Mouse (Mus musculus) small intestine, adult 2 months (tissue): ENCODE results near the gene Pla1a. TPM values are rescaled to one million over a fixed set of nuclear protein-coding genes. Genes with fewer than 3 reads are reported as not detected.

Source experiments
- H3K27ac ChIP-seq: fragments of 200-500 bp; 2 replicates; pipeline ENCODE4 v1.5.1; 2012; ENCODE audit warnings: low read depth, low read length, control low read depth, inconsistent platforms; ENCODE audit not compliant: insufficient read depth
- H3K27me3 ChIP-seq: fragments of 200-500 bp; 2 replicates; pipeline ENCODE4 v1.6.1; 2012; ENCODE audit warnings: mild to moderate bottlenecking, moderate library complexity, low read length, inconsistent platforms; ENCODE audit not compliant: control insufficient read depth, insufficient read depth
- H3K36me3 ChIP-seq: fragments of 200-500 bp; 2 replicates; pipeline ENCODE4 v1.6.1; 2012; ENCODE audit warnings: mild to moderate bottlenecking, low read length, control low read depth, inconsistent platforms; ENCODE audit not compliant: control insufficient read depth, insufficient read depth
- H3K4me1 ChIP-seq: fragments of 200-500 bp; 2 replicates; pipeline ENCODE4 v1.6.1; 2012; ENCODE audit warnings: low read length, inconsistent platforms, mixed read lengths; ENCODE audit not compliant: control insufficient read depth, insufficient read depth, insufficient read length
- H3K4me3 ChIP-seq: fragments of 200-500 bp; 2 replicates; pipeline ENCODE4 v1.5.1; 2012; ENCODE audit warnings: low read depth, mild to moderate bottlenecking, control low read depth, inconsistent platforms, low read length, moderate library complexity
- CTCF ChIP-seq: fragments of 200-500 bp; IDR thresholded peaks from 2 replicates; pipeline ENCODE4 v1.5.1; 2012; ENCODE audit warnings: low read depth, mild to moderate bottlenecking, control low read depth, inconsistent platforms, low read length, moderate library complexity, mixed read lengths; ENCODE audit not compliant: insufficient replicate concordance, insufficient read length; ENCODE audit errors: extremely low read depth
- POLR2A ChIP-seq: fragments of 200-500 bp; IDR thresholded peaks from 2 replicates; pipeline ENCODE4 v1.6.1; 2012; ENCODE audit warnings: low read depth, mild to moderate bottlenecking, control low read depth, inconsistent platforms, low read length, moderate library complexity
- WGBS: fragments of 180-500 bp; shearing (Covaris S2); methylation state at CpG from one replicate; pipeline ENCODE4 v1.1.7; 2018; 5-methylcytosine and 5-hydroxymethylcytosine counted together
- polyA plus RNA-seq: library from polyadenylated mRNA; depleted of rRNA; stranded (reverse); fragments of >200 nt; gene quantifications from 2 replicates; pipeline ENCODE4 v1.2.3, GENCODE M21; 2012

Gene Pla1a
- polyA plus RNA-seq, 1 experiment: 0.86 TPM

GRCm38 (mm10) chr16:38396155-38396554, 36.8 kb downstream of the Pla1a start:
- peaks cover 2% of the 10 kb centered on the region; the same call in 1 of the 2 replicates for H3K4me1 ChIP-seq
- no peaks in the 10 kb centered on the region for H3K27me3 ChIP-seq
- H3K36me3 ChIP-seq: no peaks in the 10 kb centered on the region
- no peak overlapping the region for H3K4me3 ChIP-seq
- TF ChIP-seq POLR2A: no peak
- TF ChIP-seq CTCF: no peak
- no peak overlapping the region for H3K27ac ChIP-seq
- WGBS: 24% methylated on average over 13 of the region's 13 CpGs

- TF ChIP-seq CTCF (no peak), POLR2A (no peak)
- Histone ChIP-seq H3K4me3 (no peak overlapping the region), H3K27me3 (no peaks in the 10 kb centered on the region), H3K36me3 (no peaks in the 10 kb centered on the region), H3K4me1 (peaks cover 2% of the 10 kb centered on the region; the same call in 1 of the 2 replicates), H3K27ac (0 out of 2 replicates have a peak overlapping the region, but pooled peaks have one; percentile 7)
- WGBS: 65% methylated on average over 6 of the region's 6 CpGs
These were observed 37.8 kb downstream of the Pla1a start for GRCm38 (mm10) chr16:38395060-38395730.

- WGBS: 83% methylated on average over 8 of the region's 8 CpGs
- TF ChIP-seq POLR2A (no peak), CTCF (no peak)
- Histone ChIP-seq H3K27ac (0 out of 2 replicates have a peak overlapping the region, but pooled peaks have one; percentile 7), H3K4me3 (no peak overlapping the region), H3K36me3 (no peaks in the 10 kb centered on the region), H3K4me1 (no peaks in the 10 kb centered on the region), H3K27me3 (no peaks in the 10 kb centered on the region)
These were observed 38.7 kb downstream of the Pla1a start for GRCm38 (mm10) chr16:38394191-38394618.

- Histone ChIP-seq H3K27me3 (no peaks in the 10 kb centered on the region), H3K4me1 (no peaks in the 10 kb centered on the region), H3K4me3 (peak overlapping the region; percentile 30), H3K27ac (peak overlapping the region; percentile 26; the same call in 1 of the 2 replicates), H3K36me3 (no peaks in the 10 kb centered on the region)
- 72% methylated on average over 23 of the region's 23 CpGs for WGBS
- TF ChIP-seq POLR2A: no peak
- no peak for TF ChIP-seq CTCF
These were observed 40.6 kb downstream of the Pla1a start for GRCm38 (mm10) chr16:38392126-38392894.

GRCm38 (mm10) chr16:38390322-38390721, 42.6 kb downstream of the Pla1a start:
- TF ChIP-seq POLR2A (no peak), CTCF (no peak)
- 77% methylated on average over 7 of the region's 7 CpGs for WGBS

GRCm38 (mm10) chr16:38389284-38389893, 43.6 kb downstream of the Pla1a start:
- Histone ChIP-seq H3K36me3 (no peaks in the 10 kb centered on the region), H3K27me3 (no peaks in the 10 kb centered on the region), H3K4me3 (no peak overlapping the region), H3K27ac (no peak overlapping the region), H3K4me1 (no peaks in the 10 kb centered on the region)
- TF ChIP-seq POLR2A (no peak), CTCF (no peak)
- WGBS: 81% methylated on average over 8 of the region's 8 CpGs

More at GRCm38 (mm10) chr16:38390322-38390721, 42.6 kb downstream of the Pla1a start:
- Histone ChIP-seq H3K36me3 (no peaks in the 10 kb centered on the region), H3K27me3 (no peaks in the 10 kb centered on the region), H3K4me1 (no peaks in the 10 kb centered on the region), H3K27ac (no peak overlapping the region), H3K4me3 (no peak overlapping the region)
